Mouse (Mus musculus): ENCODE measurements at regions not wholly inside any gene's neighbourhood (a gene's known extent, or its start where the extent isn't known, plus 50 kb on each side); places are given as distances from the start of the nearest gene placed in this dataset.

GRCm38 (mm10) chr7:136707200-136708003 is 187.0 kb upstream of the Mgmt start:
- DNase-seq: no peak

- no peak for DNase-seq
Observed at GRCm38 (mm10) chr7:136708004-136708435, 186.4 kb upstream of the Mgmt start.

- no peak for DNase-seq
Observed at GRCm38 (mm10) chr7:136710653-136711052, 183.8 kb upstream of the Mgmt start.

- no peak for DNase-seq
Observed at GRCm38 (mm10) chr7:136712962-136713640, 181.3 kb upstream of the Mgmt start.

- DNase-seq: no peak
Observed at GRCm38 (mm10) chr7:136727628-136728402, 166.6 kb upstream of the Mgmt start.

GRCm38 (mm10) chr7:136742171-136742570 is 152.2 kb upstream of the Mgmt start:
- no peak for DNase-seq

- no peak for DNase-seq
Observed at GRCm38 (mm10) chr7:136745412-136745811, 149.0 kb upstream of the Mgmt start.

GRCm38 (mm10) chr7:136751477-136751876 is 142.9 kb upstream of the Mgmt start:
- DNase-seq: no peak

GRCm38 (mm10) chr7:136754821-136755220 is 139.6 kb upstream of the Mgmt start:
- no peak for DNase-seq

- no peak for DNase-seq
Observed at GRCm38 (mm10) chr7:136765026-136765425, 129.4 kb upstream of the Mgmt start.

- no peak for DNase-seq
Observed at GRCm38 (mm10) chr7:136767231-136767630, 127.2 kb upstream of the Mgmt start.

GRCm38 (mm10) chr7:136780708-136781107 is 113.7 kb upstream of the Mgmt start:
- DNase-seq: no peak

- DNase-seq: no peak
Observed at GRCm38 (mm10) chr7:136791162-136791561, 103.3 kb upstream of the Mgmt start.

GRCm38 (mm10) chr7:136792131-136792530 is 102.3 kb upstream of the Mgmt start:
- DNase-seq: no peak

- DNase-seq: no peak
Observed at GRCm38 (mm10) chr7:136796415-136796814, 98.0 kb upstream of the Mgmt start.

- no peak for DNase-seq
Observed at GRCm38 (mm10) chr7:136797780-136798435, 96.5 kb upstream of the Mgmt start.

- no peak for DNase-seq
Observed at GRCm38 (mm10) chr7:136798605-136799004, 95.8 kb upstream of the Mgmt start.

- DNase-seq: no peak
Observed at GRCm38 (mm10) chr7:136807101-136807500, 87.3 kb upstream of the Mgmt start.

- DNase-seq: no peak
Observed at GRCm38 (mm10) chr7:136807968-136808367, 86.4 kb upstream of the Mgmt start.

- DNase-seq: no peak
Observed at GRCm38 (mm10) chr7:136809576-136809975, 84.8 kb upstream of the Mgmt start.

GRCm38 (mm10) chr7:136813691-136814325 is 80.6 kb upstream of the Mgmt start:
- DNase-seq: no peak

- no peak for DNase-seq
Observed at GRCm38 (mm10) chr7:136814751-136815150, 79.7 kb upstream of the Mgmt start.

Data from adrenal gland, adult 8-10 months (tissue).